Mouse (Mus musculus) cerebellum, postnatal 4 days (tissue): ENCODE results near the gene Sfr1.

Experiments
- DNase-seq, 2 experiments: peaks; one replicate each; pipeline ENCODE4 v3.0.0; 2022; ENCODE audit warnings: low spot score in 2 of 2, mixed read lengths in 1 of 2

Gene Sfr1

DNA sequence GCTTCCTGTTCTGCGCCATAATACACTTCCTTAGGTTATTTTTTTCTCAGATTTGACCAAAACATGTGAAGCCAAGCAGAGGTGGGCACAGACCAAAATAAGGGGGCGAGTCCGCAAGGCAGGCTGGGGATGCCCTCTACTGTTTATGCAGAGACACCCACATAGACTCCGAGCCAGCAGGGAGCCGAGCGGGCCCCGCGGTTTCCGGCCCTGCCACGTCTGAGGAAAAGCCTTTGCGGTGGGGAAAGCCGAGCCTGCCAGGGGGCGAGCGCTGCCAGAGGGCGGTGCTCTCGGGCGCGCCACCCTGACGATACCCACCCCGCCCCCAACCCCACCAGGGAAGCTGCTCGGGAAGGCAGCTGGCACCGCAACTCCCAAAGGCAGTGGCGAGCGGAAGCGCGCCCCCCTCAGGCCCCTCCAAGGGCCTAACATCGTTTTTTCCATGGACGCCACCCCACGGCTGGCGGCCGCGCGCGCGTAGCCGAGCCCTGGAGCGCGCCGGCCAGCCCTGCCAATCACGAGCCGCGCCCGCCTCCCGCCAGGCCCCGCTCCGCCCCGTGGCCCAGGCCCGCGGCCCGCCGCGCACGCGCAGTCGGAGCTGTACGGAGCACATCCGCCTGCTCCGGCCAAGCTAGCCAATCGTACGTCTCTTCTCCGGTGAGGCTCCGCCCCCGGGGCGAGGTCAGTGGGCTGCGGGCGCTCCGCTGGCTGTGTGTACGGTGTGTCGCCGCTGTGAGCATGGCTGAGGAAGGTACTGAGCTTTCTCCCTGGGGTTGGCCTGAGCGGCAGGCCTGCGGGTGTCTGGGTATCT, at the start of gene Sfr1:
Sfr1 (plus strand) TSS at position 612 of the 811 bp plus-strand sequence.
- DNase-seq: peak; percentile 97 to 99

DNA sequence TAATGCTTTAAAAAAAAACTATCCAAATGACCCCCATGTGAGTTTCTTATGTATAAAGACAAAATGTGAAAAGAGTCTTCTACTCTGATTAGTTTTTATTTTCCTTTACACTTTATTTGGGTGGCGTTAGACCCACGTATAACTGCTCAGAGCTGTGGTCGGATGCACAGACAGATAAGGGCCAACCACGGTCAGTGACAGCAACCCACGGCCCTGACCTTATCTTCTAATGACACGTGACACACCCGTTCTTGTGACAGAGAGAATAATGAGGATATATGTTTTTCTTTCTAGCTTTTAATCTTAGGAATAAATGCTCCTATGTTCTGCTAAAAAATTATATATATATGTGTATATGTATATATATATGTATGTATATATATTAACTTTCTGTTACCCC, 41.9 kb upstream of the Sfr1 start:
- no peak for DNase-seq

DNA sequence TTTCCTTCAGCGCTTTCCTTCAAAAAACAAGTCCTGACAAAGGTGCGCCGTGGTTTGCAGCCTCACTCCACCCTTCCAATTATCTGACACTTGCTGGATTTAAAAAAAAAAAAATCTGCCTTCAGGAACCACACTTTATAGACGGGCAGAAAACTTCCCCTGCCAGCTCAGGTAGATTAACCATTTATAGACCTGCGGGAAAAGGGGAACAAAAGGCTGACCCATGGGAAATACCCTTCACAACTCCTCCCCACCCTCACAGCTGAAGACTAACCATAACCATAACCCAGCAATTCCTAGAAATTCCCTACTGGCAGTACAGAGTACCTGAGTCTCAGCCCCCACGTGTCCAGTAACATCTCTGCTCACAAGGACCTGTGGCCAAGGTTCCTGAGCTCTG, 39.5 kb upstream of the Sfr1 start, which contains the start of gene Col17a1:
Col17a1 (minus strand) TSS at position 101 of the 400 bp plus-strand sequence.
- no peak for DNase-seq

DNA sequence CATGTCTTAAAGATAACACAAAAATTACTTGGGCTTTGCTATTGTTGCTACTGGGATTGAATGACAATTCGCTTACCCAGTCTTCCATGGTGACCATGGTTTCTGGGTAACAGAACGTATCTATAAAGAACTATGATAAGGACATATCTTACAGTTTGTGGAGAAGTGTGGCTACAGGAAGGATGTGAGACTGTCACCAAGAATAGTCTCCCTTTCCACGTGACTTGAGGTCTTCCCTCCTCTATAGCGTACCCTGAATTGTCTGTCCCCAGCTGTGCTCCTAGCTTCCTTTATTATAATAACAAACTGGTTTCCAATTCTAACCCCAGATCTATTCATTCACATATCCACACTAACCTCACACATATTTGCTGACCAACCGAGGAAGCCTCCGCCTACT, 35.8 kb upstream of the Sfr1 start:
- DNase-seq: no peak

DNA sequence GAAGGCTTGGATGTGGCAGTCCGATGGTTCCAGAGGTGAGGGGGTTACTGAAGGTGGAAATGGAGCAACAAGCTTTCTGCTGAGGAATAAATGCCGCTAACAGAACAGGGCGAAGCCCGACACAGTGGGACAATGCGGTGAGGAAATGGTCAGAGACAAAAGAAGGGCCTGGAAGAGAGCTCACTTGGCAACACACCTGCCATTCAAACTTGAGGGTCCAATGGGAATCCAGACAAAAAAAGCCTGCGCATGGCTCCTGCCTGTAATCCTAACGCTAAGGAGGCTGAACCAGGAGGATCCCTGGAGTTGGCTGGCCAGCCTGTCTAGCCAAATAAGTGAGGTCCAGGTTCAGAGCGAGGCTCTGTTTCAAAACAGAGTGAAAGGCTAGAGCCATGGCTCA, 35.1 kb upstream of the Sfr1 start:
- no peak for DNase-seq

DNA sequence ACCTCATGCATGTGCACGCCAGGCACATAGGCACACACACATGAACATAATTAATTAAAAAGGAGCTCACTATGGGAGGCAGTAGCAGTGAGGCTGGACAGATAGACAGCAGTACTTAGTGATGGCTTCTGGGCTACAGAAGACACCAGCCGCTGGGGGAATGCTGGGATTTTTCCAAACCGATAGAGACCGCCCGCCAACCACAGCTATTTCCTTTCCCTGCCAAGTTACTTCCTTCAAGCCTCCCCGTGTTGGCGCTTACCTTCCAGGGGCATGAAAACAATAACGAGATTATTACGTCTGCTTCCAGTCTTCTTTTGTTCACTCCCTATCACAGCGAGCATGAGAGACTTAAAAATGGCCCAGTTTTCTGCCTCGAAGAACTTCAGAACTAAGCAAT, 34.4 kb upstream of the Sfr1 start:
- no peak for DNase-seq

DNA sequence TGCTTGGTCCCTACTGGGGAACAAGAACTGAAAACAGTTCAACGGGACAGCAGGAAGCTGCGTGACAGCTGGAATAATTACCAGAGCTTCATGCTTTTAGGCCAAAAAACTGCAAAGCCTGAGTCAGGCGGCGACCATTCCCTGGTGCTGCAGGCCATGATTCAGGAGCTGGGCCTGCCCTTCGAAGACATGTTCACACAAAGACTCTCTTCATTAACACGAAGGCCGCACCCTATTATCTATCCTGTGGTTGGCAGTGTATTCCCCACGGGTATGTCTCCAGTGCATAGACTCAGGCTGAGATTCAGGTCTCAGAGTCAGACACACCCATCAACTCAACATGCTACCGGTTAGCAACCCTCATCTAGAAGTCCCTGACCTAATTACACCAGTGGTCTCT, 33.2 kb upstream of the Sfr1 start:
- DNase-seq: no peak

DNA sequence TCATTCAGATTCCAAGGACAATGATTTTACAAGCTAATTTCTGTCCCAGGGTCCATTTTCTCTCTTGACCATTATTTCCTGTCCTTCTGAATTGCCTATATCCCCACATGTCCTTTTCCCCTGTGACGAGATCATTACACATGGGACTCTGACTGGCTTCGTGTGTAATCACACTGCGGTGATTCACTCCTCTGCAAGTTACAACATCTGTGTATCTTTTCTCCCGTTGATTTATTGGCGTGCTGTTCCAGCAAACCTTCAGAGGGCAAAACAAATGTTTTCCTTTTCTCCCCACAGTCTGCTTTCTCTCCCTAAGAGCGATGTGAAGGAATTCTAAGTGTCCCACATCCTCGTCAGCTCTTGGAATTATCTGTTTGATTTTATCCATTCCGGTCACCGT, 31.7 kb upstream of the Sfr1 start:
- no peak for DNase-seq

DNA sequence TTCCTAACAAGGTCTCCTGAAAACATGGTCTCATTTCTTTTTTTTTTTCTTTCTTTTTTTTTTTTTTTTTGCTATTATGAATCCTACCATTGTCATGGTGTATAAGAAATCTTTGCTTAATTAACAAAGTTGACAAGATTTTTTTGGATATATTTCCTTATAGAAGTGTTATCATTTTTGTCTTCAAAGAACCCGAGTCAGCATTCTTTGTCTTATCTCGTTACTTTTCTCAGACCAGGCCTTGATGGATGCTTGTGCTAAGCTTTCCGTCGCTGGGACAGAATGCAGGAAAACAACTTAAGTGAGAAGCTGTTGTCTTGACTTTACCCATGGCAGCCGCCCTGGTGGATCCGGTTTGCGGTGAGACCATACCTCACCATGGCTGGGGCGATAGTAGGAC, 31.0 kb upstream of the Sfr1 start:
- DNase-seq: no peak

DNA sequence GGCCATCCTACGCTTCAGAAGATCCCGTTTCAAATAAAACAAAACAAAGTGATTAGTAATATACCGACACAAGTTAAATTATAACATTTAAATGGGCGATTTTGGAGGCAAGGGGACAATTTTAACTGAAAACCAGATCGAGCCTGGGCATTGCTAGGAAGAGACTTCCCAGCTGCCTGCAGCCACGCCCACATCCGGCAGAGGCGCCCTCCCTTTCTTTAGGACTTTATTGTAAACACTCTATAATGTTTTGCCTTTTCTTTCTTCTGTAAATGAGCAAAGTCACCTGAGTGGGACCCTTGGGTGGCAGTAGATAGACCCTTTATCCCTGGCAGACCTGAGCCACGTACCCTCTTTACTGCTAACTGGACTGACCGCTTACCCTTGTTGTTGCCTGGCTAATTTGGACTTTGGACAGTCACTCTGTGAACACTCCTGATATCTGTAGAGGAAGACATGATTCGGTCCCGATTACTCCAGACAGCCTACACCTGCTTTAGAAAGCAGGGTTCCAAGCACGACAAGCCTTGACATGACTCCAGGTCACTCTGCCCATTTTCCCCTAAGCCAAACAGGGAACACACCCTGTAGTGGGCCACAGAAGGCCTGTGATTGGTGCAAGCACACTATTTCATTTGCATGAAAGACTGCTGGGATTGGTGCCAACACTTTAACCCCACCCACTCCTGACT, 26.3 kb upstream of the Sfr1 start:
- DNase-seq: no peak

DNA sequence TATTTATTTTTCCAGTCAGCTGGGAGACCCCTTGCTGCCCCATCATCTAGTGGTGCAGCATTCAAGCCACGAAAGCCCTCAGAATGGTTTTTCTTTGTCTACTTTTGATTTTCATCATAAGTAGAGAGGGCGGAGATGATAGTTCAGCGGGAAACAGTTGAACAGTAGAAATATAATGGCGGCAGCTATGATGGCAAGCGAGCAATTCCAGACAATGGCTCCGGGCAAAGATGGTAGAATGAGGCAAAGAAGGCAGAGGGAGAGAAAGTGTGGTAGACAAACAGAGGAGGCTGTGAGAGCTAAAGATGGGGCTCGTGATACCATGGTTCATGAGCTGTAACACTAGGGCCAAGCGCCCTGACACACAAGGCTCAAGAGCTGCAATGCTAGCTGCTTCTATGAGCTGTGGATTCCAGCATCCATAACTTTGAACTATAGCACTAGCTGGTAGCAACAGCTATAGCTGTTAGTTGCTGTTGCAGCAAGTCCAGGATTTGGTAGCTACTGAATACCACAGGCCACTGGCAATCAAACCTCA, 25.6 kb upstream of the Sfr1 start:
- DNase-seq: no peak

DNA sequence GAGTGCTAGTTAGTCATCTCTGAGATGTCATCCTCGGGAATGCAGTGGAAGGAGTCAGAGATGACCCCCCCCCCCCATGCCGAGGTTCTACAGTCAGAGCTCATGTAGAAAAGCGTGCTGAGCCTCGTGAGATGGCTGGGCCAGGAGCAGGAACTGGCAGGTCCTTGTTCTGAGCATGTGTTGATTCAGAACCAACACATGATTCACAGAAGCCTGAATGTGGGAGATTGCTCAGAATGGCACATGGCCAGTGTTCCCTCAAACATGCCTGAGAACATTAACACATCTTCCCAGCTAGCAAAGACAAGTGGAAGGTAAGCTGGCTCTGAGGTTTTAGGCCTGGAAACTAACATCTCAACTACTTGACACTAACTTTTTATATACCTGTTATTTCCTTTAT, 21.1 kb upstream of the Sfr1 start:
- no peak for DNase-seq

DNA sequence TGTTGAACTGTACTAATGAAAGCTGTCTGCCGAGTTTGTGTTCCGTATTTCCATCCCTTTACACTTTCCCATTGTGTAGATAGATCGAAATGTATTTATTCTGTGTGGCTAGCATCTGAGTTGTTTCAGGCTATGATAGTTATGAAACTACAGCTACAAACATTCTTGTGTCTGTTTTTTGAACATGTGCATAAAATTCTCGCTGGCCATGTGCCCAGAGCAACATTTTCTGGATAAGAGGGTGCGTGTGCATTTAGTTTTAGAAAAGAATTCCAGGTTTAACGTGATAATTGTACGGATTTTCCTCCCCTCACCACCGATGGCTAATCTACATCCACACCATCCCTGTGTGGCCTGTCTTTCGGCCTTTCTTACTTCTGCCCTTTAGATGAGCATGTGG, 18.0 kb upstream of the Sfr1 start:
- DNase-seq: no peak

DNA sequence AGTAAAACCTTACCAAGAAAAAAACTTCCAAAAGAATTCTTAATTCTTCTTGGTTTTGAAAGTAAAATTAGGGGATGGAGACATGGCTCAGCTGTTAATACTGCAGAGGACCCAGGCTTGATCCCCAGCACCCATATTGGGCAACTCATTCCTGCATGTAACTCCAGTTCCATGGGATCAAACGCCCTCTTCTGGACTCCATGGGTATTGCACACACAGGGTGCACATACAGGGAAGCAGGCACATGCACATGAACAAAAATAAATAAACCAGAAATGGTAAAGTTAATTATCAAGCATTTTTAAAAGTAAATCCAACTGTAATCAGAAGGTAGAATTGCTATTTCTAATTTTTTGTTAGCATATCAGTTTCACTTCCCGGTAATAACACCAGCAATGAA, 15.3 kb upstream of the Sfr1 start:
- no peak for DNase-seq

DNA sequence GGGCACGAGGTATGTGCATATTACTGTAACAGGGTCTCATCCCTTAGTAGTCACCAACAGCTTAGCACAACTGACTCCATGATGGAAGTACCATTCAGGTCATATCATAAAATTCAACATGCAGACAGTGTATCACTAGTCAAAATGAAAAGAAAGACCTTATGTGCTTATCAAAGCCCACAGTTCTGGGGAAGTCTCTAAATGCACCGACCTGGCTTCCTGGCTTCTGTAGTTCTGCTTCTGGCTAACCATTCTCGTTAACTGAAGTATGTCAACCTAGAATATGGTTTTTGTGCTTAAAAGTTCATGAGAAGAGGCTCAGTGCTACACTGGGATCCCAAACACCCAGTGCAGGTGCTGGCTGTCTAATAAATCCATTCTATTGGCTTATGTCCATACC, 12.3 kb upstream of the Sfr1 start:
- DNase-seq: no peak

DNA sequence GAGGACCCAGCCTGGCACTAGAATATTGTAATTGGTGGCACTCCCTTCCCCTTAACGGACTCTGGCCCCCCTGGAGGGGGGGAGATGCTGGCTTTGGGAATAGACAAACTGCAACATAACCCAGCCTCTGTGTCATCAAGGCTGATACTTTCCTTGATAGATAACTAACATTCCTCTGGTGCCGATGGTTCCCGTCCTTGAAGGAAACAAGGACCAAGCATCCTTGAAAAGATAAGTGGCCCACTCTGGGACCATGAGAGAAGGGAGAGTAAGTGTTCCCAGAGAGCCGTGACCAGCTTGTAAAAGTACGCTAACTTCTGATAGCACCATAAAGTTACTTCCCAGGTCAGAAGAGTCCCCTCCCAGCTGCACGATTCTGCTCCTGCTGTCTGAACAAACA, 9.0 kb upstream of the Sfr1 start:
- DNase-seq: no peak

DNA sequence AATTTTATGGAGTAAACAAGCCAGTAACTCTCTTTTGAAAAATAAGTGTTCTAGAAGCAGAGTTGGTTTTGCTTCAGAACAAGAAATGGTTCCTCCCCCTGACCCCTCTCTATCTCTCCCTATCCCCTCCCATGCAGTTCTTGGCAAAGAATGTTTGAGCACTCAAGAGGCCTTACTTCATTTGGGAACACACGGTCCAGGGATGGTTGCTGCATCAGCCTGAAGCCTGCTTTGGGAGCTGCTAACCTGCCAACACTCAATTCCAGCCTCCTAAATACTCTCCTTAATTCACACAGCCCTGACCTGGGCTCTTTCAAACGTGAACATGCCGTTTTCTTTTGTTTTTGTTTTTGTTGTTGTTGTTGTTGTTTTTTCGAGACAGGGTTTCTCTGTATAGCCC, 6.6 kb upstream of the Sfr1 start:
- no peak for DNase-seq

DNA sequence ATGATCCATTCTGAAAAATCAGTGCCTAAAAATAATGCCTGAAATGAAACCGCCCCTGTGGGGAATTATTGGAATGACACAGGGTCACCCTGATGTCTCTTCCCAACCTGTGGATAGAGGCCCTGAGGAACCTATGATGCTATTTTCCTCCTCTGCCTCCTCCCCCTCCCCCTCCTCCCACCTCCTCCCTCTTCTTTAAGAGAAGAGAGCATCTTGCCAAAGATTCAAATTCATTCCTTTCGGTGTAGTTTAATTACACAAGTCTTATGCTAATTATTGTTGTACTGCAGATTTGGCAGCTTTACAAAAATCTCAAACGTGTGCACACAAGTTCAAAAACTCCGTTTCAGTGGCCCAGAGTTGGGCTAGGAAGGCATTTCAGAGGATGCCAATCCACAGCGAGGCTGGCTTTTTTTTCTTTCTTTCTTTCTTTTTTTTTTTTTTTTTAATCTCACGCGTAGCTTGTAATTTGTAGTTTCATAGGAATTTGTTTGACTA, 5.8 kb upstream of the Sfr1 start:
- DNase-seq: no peak

DNA sequence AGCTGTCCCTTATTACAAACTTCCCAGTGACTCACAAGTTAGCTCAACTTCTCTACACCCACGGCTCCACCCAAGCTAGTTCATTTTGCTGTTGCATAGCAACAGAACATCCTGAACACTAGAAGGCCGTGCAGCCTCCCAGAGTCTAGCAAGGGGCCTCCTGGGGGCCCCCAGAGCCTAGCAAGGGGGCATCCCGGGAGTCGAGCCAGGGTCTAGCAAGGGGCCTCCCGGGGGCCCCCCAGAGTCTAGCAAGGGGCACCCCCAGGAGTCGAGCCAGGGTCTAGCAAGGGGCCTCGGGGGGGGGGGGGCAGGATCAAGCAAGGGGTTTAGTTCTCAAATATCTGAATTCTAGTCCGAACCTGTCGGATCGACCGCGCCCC, 801 bp upstream of the Sfr1 start:
- DNase-seq: no peak

DNA sequence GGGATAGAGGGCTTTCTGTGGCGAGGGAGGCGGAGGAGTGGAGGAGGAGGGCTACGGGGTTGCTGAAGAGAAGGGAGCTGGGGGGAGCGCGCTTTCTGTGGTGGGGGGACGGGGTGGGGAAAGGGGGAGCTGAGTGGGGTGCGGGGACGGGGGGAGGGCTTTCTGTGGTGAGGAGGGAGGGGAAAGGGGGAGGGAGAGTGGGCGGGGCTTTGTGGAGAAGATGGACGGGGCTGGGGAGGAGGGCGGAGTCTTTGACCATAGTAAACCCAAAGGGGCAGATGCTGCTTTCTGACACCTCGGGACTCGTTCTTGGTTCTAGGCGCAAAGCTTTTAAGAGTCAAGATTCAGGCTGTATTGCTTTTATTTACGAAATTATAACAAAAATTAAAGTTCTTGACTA, 449 bp downstream of the Sfr1 start:
- peak; percentile 29 to 57 for DNase-seq

DNA sequence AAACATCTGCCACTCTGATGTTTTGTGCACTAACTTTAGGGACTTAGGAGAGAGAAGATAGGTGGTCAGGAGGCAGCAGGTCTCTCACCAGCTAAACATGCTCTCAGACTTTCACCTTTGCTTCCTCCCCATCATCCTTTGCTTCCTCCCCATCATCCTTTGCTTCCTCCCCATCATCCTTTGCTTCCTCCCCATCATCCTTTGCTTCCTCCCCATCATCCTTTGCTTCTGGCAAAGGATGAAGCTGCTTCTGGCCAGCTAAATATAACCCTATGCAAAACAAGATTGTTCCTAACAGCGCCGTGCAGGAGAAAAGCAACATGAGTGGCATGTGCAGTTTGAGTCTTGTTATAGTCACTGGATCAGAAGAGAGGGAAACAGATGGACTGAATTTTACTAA, 15.6 kb downstream of the Sfr1 start:
- no peak for DNase-seq

DNA sequence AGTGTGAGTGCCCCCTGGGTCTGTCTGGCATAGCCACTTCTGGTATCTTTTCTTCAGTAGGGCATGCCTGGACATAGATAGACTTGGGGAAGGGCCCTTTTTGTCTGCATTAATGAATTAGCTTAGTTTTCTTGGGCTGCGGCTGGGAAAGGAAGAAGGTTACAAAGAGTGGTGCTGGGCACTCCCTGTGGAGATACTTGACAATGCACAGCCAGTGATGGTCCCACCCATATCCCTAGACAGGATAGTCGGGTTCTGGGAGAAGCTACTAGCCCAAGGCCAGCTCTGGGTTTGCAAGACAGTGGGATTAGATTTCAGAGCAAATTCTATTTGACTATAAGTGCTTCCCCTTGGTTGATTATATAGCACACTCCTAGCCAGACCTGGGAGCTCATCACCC, 17.5 kb downstream of the Sfr1 start:
- no peak for DNase-seq

DNA sequence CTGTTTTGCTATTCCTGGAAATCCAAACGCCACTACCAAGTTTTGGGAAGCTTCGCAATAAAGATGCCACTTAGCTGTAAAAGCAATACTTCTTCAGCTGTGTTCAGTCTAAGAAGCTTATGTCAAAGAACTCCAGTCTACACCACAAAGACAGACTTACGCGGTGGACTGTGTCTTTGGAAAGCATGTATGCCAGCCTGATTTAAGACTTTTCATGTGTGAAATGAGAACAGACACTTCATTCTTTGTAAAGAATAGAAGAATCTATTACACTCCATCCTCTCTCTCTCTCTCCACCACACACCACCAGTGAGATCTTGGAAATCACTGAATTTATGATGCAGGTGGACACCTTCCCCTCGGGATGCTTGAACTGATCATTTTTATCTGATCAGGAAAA, 18.9 kb downstream of the Sfr1 start:
- DNase-seq: no peak
